Mouse (Mus musculus) heart, embryonic 14.5 days (tissue): ENCODE measurements around the gene Smim12. TPM values are rescaled to one million over a fixed set of nuclear protein-coding genes. Genes with fewer than 3 reads are reported as not detected.

Source experiments
- ATAC-seq: fragments of 200-750 bp; cut with Nextera tagmentation; 2 replicates; pipeline ENCODE4 v1.8.0; 2017; ENCODE audit warnings: low read depth, moderate TSS enrichment; ENCODE audit not compliant: insufficient number of reproducible peaks, insufficient read depth, low FRiP score
- H3K27ac ChIP-seq, 2 experiments: fragments of 200-500 bp in 1 of 2; fragments of 300-500 bp in 1 of 2; sonication (generic) in 1 of 2; replicated peaks in 1 of 2; 2 replicates each; pipeline ENCODE4 v1.5.1; 2012 to 2014; ENCODE audit warnings: low read depth in 2 of 2, low read length in 2 of 2, control low read depth in 1 of 2, mild to moderate bottlenecking in 1 of 2, mixed read lengths in 1 of 2; ENCODE audit not compliant: control insufficient read depth in 1 of 2, insufficient read depth in 1 of 2
- H3K27me3 ChIP-seq: fragments of 300-500 bp; sonication (generic); 2 replicates; pipeline ENCODE4 v1.6.1; 2014; ENCODE audit warnings: mild to moderate bottlenecking, low read length, control low read depth; ENCODE audit not compliant: control insufficient read depth, insufficient read depth
- H3K36me3 ChIP-seq: fragments of 300-500 bp; sonication (generic); 2 replicates; pipeline ENCODE4 v1.6.1; 2014; ENCODE audit warnings: mild to moderate bottlenecking, control low read depth, low read length, mixed read lengths; ENCODE audit not compliant: control insufficient read depth, insufficient read depth
- H3K4me1 ChIP-seq, 2 experiments: fragments of 200-500 bp in 1 of 2; fragments of 300-500 bp in 1 of 2; sonication (generic) in 1 of 2; 2 replicates each; pipeline ENCODE4 v1.6.1; 2012 to 2014; ENCODE audit warnings: low read length in 2 of 2, control low read depth in 1 of 2, mixed read lengths in 1 of 2; ENCODE audit not compliant: control insufficient read depth in 2 of 2, insufficient read depth in 2 of 2
- H3K4me2 ChIP-seq: fragments of 300-500 bp; sonication (generic); 2 replicates; pipeline ENCODE4 v1.6.1; 2014; ENCODE audit warnings: mild to moderate bottlenecking, low read length
- H3K4me3 ChIP-seq, 2 experiments: fragments of 200-500 bp in 1 of 2; fragments of 300-500 bp in 1 of 2; sonication (generic) in 1 of 2; 2 replicates each; pipeline ENCODE4 v1.5.1; 2012 to 2014; ENCODE audit warnings: low read length in 2 of 2, mild to moderate bottlenecking in 2 of 2, control low read depth in 1 of 2, low read depth in 1 of 2, moderate library complexity in 1 of 2; ENCODE audit not compliant: control insufficient read depth in 1 of 2, insufficient read depth in 1 of 2
- H3K9ac ChIP-seq: fragments of 300-500 bp; sonication (generic); 2 replicates; pipeline ENCODE4 v1.6.1; 2014; ENCODE audit warnings: mild to moderate bottlenecking, low read length
- H3K9me3 ChIP-seq: fragments of 300-500 bp; sonication (generic); 2 replicates; pipeline ENCODE4 v1.6.1; 2016; ENCODE audit warnings: low read length, control low read depth; ENCODE audit not compliant: control insufficient read depth
- WGBS: fragments of 180-500 bp; shearing (Covaris S2); extraction: QIAGEN DNeasy Blood & Tissue Kit; methylation state at CpG from one replicate; pipeline ENCODE4 v1.1.7; 2014; 5-methylcytosine and 5-hydroxymethylcytosine counted together
- polyA plus RNA-seq: library from polyadenylated mRNA; unstranded; fragments of >200 nt; fragmentation: Nextera tagmentation; extraction: Ambion mirVana; gene quantifications from 2 replicates; pipeline ENCODE4 v1.2.1, GENCODE M21; 2014

Gene Smim12
- polyA plus RNA-seq, 1 experiment from 2014 or later = 63.8 TPM

- no peaks in the 10 kb centered on the region for H3K9me3 ChIP-seq
- 27% methylated on average over 6 of the region's 6 CpGs for WGBS
- H3K4me3 ChIP-seq = no peak overlapping the region
- H3K4me2 ChIP-seq = no peak overlapping the region
- peaks cover 4 to 8% of the 10 kb centered on the region in 2 experiments; a peak in 2 of 4 replicates for H3K4me1 ChIP-seq
- H3K27ac ChIP-seq = peak overlapping the region in 1 of 2 experiments; percentile 44; a peak in 2 of 4 replicates
- no peaks in the 10 kb centered on the region for H3K27me3 ChIP-seq
- no peaks in the 10 kb centered on the region for H3K36me3 ChIP-seq
- H3K9ac ChIP-seq = no peak overlapping the region
- peak; percentile 84 for ATAC-seq
These were observed 45.5 kb downstream of the Smim12 start for GRCm38 (mm10) chr4:127289039-127289548.

GRCm38 (mm10) chr4:127292631-127293030 lies 49.0 kb downstream of the Smim12 start:
- Histone ChIP-seq H3K9me3 (no peaks in the 10 kb centered on the region), H3K27ac (no peak overlapping the region), H3K4me1 (peaks cover 4 to 7% of the 10 kb centered on the region in 2 experiments; a peak in 2 of 4 replicates), H3K27me3 (no peaks in the 10 kb centered on the region), H3K4me3 (no peak overlapping the region), H3K4me2 (no peak overlapping the region), H3K36me3 (no peaks in the 10 kb centered on the region), H3K9ac (no peak overlapping the region)
- WGBS = 81% methylated on average over 5 of the region's 5 CpGs
- no peak for ATAC-seq

Other genes starting within 250 kb of the Smim12 start
- 62.5 and 76.1 TPM in 2 replicates for gene Sfpq, start 222.5 kb upstream of the Smim12 start, polyA plus RNA-seq
- 15.0 and 18.2 TPM in 2 replicates for gene Zmym1, start 182.6 kb upstream of the Smim12 start, polyA plus RNA-seq
- 15.3 and 15.7 TPM in 2 replicates for gene Zmym6, start 166.4 kb upstream of the Smim12 start, polyA plus RNA-seq
- gene Tmem35b, start 120.1 kb upstream of the Smim12 start, polyA plus RNA-seq = 14.6 and 15.6 TPM in 2 replicates
- 0.57 and 0.74 TPM in 2 replicates for gene Dlgap3, start 74.6 kb upstream of the Smim12 start, polyA plus RNA-seq
- gene Gja4, start 70.3 kb downstream of the Smim12 start, polyA plus RNA-seq = 41.4 and 42.2 TPM in 2 replicates
- 0.12 TPM in 1 of 2 replicates, not detected in the other for gene Gjb3, start 87.1 kb downstream of the Smim12 start, polyA plus RNA-seq
- not detected in 2 replicates for gene Gjb4, start 110.3 kb downstream of the Smim12 start, polyA plus RNA-seq
- gene Gjb5, start 114.4 kb downstream of the Smim12 start, polyA plus RNA-seq = 0.19 and 0.38 TPM in 2 replicates